Mouse (Mus musculus): ENCODE results near the gene Lhfpl4.

Gene Lhfpl4

DNA sequence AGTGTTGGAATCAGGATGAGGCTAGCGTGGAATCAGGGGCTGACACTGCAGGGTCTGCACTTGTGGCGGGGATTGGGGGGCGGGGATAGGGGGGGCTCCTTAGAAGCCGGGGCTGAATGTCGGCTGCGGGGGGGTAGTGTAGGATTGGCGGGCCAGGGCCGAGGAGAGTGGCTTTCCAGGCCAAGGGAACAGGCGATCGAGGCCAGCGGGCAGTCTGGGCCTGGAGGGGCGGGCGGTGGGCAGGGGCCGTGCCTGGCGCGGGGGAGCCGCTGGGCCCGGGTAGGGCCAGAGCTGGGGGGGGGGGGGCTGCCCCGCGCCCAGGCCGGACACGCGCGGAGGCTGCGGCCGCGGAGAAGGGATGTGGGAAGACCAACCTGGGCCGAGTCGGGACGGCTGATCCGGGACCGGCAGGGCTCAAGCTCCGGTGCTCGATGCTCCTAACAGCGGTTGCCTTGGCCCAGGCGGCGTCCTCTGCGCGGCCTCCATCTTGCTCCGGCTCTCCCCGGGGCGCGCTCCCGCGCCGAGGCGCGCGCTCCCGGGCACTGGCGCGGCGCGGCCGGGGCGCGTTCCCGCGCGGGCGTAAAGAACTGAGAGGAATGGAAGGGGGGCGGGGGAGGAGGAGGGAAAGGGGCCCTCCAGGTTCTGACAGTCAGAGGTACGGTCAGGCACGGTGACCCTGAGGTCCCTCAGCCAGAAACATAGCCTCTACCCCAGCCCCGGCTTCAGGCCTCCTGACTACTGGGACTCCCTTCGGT lies at the start of gene Lhfpl4:
Gene Lhfpl4, minus strand, starts transcription at position 544 of the 755 bp plus-strand sequence.
- DNase-seq = peak; percentile 79

DNA sequence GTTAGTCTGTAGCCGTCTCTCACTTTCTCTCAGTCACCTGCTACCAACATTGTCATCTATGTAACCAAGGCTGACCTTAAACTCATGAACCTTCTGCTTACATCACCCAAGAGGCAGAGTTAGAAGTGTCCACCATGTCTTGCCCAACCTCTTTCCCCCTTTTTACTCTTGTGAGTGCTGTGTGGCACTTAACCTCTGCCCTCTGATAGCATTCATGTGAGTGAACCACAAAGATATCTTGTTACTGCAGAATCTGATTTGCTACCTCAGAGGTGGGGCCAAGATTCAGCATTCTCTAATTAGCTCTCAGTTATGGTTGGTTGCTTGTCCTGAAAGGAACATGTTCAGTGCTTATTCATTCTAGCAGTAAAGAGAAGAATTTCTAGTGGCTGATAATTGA lies 47.6 kb upstream of the Lhfpl4 start:
- no peak for DNase-seq

DNA sequence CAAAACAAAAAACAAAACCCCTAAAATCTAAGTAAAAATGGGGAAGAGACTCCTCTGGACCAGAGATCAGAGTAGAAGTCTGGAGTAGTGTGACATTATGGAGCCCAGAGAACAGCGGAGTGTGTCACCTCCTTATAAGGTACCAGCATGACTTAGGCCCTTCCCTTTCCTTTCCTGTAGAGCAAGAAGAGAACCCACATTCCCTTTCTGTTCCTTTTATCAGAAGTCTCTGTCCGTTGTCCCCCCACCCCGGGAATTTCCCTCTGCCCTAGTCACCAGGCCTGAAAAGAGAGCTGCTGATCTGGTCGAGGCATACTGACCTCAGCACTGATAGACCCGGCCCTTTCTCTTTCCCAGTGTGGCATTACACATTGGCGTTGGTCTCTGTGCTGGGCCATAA lies 43.3 kb upstream of the Lhfpl4 start:
- DNase-seq = no peak

- peak; percentile 99 for DNase-seq
Measured at GRCm38 (mm10) chr6:113237542-113238270, 42.5 kb upstream of the Lhfpl4 start, which contains the start of gene Mtmr14. Gene Mtmr14, plus strand, starts transcription at chr6:113237843.

DNA sequence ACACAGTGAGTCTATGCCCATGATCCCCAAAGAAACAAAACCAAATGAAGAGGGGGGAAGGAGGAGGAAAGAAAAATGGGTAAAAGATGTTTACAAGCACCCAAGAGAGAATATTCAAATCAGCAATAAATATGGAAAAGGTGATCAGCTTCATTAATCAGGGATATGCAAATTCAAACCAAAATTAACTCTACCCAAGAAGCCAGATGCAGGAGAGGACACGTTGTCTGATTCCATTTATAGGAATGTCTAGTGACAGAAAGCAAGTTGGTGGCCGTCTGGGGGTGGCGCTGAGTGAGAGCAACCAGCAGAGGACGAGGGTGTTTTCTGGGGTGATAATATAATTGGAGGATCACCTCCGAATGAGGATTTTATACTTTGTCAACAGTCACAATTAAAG lies 40.0 kb upstream of the Lhfpl4 start:
- DNase-seq = no peak

GRCm38 (mm10) chr6:113226705-113227104 lies 31.5 kb upstream of the Lhfpl4 start:
- DNase-seq = no peak

GRCm38 (mm10) chr6:113225798-113226197 lies 30.6 kb upstream of the Lhfpl4 start:
- no peak for DNase-seq

GRCm38 (mm10) chr6:113216280-113216679 lies 21.1 kb upstream of the Lhfpl4 start:
- DNase-seq = no peak

- no peak for DNase-seq
Measured at GRCm38 (mm10) chr6:113195596-113195992, 410 bp upstream of the Lhfpl4 start.

DNA sequence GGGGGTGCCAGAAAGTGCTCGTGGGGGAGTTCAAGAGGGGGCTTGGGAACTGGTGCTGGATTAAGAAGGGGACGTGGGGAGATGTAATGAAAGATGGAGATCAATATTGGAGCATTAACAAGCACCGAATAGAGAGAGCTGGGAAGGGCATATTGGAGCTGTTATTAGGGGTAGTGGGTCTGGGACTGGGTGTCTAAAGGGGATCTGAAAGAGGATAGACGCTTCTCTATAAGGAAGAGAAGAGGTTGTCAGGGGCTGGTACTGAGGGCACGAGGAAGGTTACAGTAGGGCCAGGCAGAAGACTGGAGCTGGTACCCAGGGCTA lies 705 bp downstream of the Lhfpl4 start:
- DNase-seq = no peak

DNA sequence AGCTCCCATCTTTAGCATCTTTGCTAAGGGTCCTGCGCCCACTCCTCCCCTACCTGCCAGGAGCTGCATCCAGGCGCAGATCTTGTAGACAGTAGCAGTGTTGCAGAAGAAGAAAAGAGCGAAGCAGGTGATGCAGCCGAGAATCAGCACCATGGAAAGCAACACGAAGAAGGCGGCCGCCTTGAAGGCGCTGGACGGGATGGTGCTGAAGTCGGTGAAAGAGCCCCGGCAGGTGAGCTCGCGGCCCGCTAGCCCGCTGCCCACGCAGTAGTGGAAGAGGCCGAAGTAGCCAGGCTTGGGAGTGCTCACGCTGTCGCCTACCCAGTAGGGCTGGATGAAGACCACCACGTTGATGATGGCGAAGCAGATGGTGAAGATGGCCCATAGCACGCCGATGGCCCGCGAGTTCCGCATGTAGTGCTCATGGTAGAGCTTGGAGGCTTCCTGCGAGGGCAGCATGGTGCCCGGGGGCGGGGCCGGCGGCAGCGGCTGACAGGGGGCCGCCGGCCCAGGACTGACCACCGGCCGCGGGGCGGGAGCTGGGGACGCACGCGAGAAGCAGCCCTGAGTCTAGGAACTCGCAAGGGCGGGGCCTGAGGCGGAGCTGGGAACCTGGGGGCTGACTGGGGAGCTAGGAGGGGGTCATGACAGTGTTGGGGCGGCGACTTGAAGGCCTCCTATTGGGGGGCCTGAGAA lies 1.3 kb downstream of the Lhfpl4 start:
- DNase-seq = peak; percentile 74

GRCm38 (mm10) chr6:113184866-113185525 lies 10.2 kb downstream of the Lhfpl4 start:
- DNase-seq = no peak

- DNase-seq = no peak
Measured at GRCm38 (mm10) chr6:113184163-113184562, 11.0 kb downstream of the Lhfpl4 start.

DNA sequence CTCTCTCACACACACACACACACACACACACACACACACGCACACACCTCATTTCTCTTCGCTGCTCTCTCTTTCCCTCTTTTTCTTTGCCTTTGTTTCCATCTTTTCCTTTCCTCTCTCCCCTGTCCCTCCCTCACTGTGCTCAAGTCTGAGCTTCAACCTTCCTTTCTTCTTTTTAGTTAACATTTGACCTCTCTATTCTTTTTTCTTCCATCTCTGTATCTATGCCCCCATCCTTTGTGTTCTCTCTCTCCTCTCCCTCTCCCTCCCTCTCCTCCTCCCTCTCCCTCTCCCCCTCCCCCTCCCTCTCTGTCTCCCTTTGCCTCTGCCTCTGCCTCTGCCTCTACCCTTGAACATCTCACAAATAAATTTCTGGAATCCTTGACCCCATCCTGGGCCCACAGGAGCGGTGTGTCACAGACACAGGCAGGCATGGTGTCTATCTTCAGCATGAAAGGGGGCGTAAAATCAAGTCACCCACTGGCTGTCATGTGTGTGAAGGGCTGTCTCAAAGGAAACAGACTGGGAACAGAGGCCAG lies 15.9 kb downstream of the Lhfpl4 start:
- peak; percentile 12 for DNase-seq

- DNase-seq = peak; percentile 61
Measured at GRCm38 (mm10) chr6:113178286-113179194, 16.6 kb downstream of the Lhfpl4 start.

GRCm38 (mm10) chr6:113176613-113177012 lies 18.6 kb downstream of the Lhfpl4 start:
- no peak for DNase-seq

- DNase-seq = no peak
Measured at GRCm38 (mm10) chr6:113175469-113175868, 19.7 kb downstream of the Lhfpl4 start.

DNA sequence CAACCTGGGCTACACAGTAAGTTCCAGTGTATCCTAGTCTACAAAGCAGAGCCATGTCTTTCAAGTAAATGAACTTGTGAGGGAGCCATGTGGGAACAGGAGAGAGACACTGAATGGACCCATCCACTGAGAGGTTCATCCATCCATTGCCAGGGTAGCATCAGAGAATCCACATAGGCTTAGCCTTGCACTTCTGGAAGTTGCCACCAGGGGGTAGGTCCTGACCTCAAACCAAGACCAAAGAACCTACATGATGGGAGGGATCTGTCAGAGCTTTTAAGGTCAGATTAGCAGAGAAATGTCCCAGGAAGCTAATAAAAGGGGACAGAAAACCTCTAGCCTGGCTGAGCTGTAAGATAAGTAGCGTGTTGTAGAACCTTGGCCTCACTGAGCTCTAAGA lies 22.6 kb downstream of the Lhfpl4 start:
- DNase-seq = peak; percentile 83

GRCm38 (mm10) chr6:113172011-113172410 lies 23.2 kb downstream of the Lhfpl4 start:
- DNase-seq = no peak

DNA sequence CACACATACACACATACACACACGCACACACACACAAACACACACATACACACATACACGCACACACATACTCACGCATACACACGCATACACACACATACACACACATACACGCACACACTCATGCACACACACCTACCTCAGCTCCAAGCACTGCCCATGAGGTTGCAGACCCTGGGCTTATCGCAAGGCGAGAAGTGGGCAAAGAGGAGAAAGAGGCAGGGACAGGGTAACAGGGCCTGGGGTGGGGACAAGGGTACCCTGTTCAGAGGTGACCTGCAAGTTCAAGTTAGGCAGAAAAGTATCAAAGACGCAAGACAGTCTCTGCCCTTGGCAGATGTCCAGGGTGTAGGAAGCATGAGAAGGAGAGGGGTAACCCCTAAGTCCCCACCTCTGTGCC lies 24.5 kb downstream of the Lhfpl4 start:
- DNase-seq = no peak

DNA sequence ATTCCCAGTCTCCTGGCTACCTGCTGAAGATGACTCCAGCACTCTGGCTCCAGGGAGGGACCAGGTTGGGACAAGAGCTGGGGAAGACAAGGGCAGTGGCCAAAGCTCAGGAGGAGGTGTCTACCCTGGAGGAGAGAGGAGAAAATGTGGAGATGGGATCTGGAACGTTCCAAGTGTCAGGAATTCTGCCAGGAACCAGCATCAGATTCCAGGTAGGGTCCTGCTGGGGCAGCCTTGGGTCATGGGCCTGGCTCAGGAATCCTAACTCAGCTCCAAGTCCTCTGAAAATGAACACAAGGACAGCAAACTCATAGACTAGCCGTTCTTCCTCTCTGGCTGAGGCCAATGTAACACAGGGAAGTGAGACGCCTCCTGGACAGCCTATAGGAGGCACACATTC lies 25.3 kb downstream of the Lhfpl4 start:
- DNase-seq = no peak

All from retina, postnatal 1 day (tissue).